Mouse (Mus musculus) forebrain, embryonic 12.5 days (tissue): Measurements from ENCODE around the gene Dll1. TPM values are rescaled to one million over a fixed set of nuclear protein-coding genes. Genes with fewer than 3 reads are reported as not detected.

Source experiments
- ATAC-seq: fragments of 200-750 bp; cut with Nextera tagmentation; 2 replicates; pipeline ENCODE4 v1.8.0; 2017; ENCODE audit warnings: moderate TSS enrichment; ENCODE audit not compliant: low FRiP score
- H3K27ac ChIP-seq: fragments of 300-500 bp; sonication (generic); 2 replicates; pipeline ENCODE4 v1.5.1; 2016; ENCODE audit warnings: mild to moderate bottlenecking
- H3K27me3 ChIP-seq: fragments of 300-500 bp; sonication (generic); 2 replicates; pipeline ENCODE4 v1.6.1; 2016; ENCODE audit warnings: mild to moderate bottlenecking
- H3K36me3 ChIP-seq: fragments of 300-500 bp; sonication (generic); replicated peaks from 2 replicates; pipeline ENCODE4 v1.6.1; 2016; ENCODE audit warnings: mild to moderate bottlenecking
- H3K4me1 ChIP-seq: fragments of 300-500 bp; sonication (generic); 2 replicates; pipeline ENCODE4 v1.6.1; 2016
- H3K4me2 ChIP-seq: fragments of 300-500 bp; sonication (generic); 2 replicates; pipeline ENCODE4 v1.6.1; 2016; ENCODE audit warnings: mild to moderate bottlenecking, moderate library complexity
- H3K4me3 ChIP-seq: fragments of 300-500 bp; sonication (generic); replicated peaks from 2 replicates; pipeline ENCODE4 v1.5.1; 2016; ENCODE audit warnings: mild to moderate bottlenecking
- H3K9ac ChIP-seq: fragments of 300-500 bp; sonication (generic); 2 replicates; pipeline ENCODE4 v1.6.1; 2016; ENCODE audit warnings: mild to moderate bottlenecking
- H3K9me3 ChIP-seq: fragments of 300-500 bp; sonication (generic); 2 replicates; pipeline ENCODE4 v1.6.1; 2016
- WGBS: fragments of 180-500 bp; shearing (Covaris S2); methylation state at CpG from one replicate; pipeline ENCODE4 v1.1.7; 2016; 5-methylcytosine and 5-hydroxymethylcytosine counted together
- polyA plus RNA-seq: library from polyadenylated mRNA; unstranded; fragments of >200 nt; fragmentation: Nextera tagmentation; extraction: Ambion mirVana; gene quantifications from 2 replicates; pipeline ENCODE4 v1.2.1, GENCODE M21; 2016

The Dll1 gene
- polyA plus RNA-seq, 1 experiment from 2014 or later = 89.3 TPM

GRCm38 (mm10) chr17:15395997-15396675 is 19.5 kb upstream of the Dll1 start, which contains the start of gene Fam120b:
Gene Fam120b (plus strand): TSS chr17:15396202.
- H3K4me1 ChIP-seq = peaks cover 33% of the 10 kb centered on the region
- peak within 1 kb of the TSS; percentile 74 for H3K9ac ChIP-seq
- H3K36me3 ChIP-seq = no peaks in the 10 kb centered on the region
- ATAC-seq = peak; percentile 98
- peak within 1 kb of the TSS; percentile 91 for H3K4me2 ChIP-seq
- no peaks in the 10 kb centered on the region for H3K9me3 ChIP-seq
- peak within 1 kb of the TSS; percentile 62 for H3K4me3 ChIP-seq
- H3K27me3 ChIP-seq = peaks cover 13% of the 10 kb centered on the region
- WGBS = 1% methylated on average over 31 of the region's 31 CpGs
- peak within 1 kb of the TSS; percentile 89 for H3K27ac ChIP-seq

GRCm38 (mm10) chr17:15389356-15389755 is 12.7 kb upstream of the Dll1 start:
- Histone ChIP-seq H3K27ac (no peak overlapping the region), H3K4me3 (no peak overlapping the region), H3K36me3 (no peaks in the 10 kb centered on the region), H3K4me1 (no peaks in the 10 kb centered on the region), H3K27me3 (peaks cover 13% of the 10 kb centered on the region), H3K9ac (no peak overlapping the region), H3K4me2 (no peak overlapping the region), H3K9me3 (no peaks in the 10 kb centered on the region)
- no peak for ATAC-seq
- WGBS = 83% methylated on average over 8 of the region's 8 CpGs

GRCm38 (mm10) chr17:15388892-15389291 is 12.2 kb upstream of the Dll1 start:
- no peak overlapping the region for H3K4me2 ChIP-seq
- no peaks in the 10 kb centered on the region for H3K9me3 ChIP-seq
- peaks cover 12% of the 10 kb centered on the region for H3K27me3 ChIP-seq
- no peak overlapping the region for H3K4me3 ChIP-seq
- H3K4me1 ChIP-seq = no peaks in the 10 kb centered on the region
- no peaks in the 10 kb centered on the region for H3K36me3 ChIP-seq
- no peak for ATAC-seq
- H3K27ac ChIP-seq = no peak overlapping the region
- no peak overlapping the region for H3K9ac ChIP-seq
- WGBS = 70% methylated on average over 4 of the region's 4 CpGs

- 0 out of 2 replicates have a peak, but pooled peaks cover 9% of the 10 kb centered on the region for H3K27me3 ChIP-seq
- no peak overlapping the region for H3K9ac ChIP-seq
- no peak overlapping the region for H3K27ac ChIP-seq
- H3K4me3 ChIP-seq = no peak overlapping the region
- ATAC-seq = no peak
- H3K4me2 ChIP-seq = no peak overlapping the region
- WGBS = 94% methylated on average over 5 of the region's 5 CpGs
- H3K9me3 ChIP-seq = no peaks in the 10 kb centered on the region
- H3K36me3 ChIP-seq = no peaks in the 10 kb centered on the region
- H3K4me1 ChIP-seq = peaks cover 46% of the 10 kb centered on the region
Observed at GRCm38 (mm10) chr17:15383360-15383759, 6.7 kb upstream of the Dll1 start.

GRCm38 (mm10) chr17:15381869-15382660 is 5.4 kb upstream of the Dll1 start:
- H3K36me3 ChIP-seq = no peaks in the 10 kb centered on the region
- H3K27ac ChIP-seq = peak overlapping the region; percentile 99
- no peak overlapping the region; the same call in 1 of the 2 replicates for H3K4me3 ChIP-seq
- H3K4me1 ChIP-seq = peaks cover 59% of the 10 kb centered on the region
- H3K9me3 ChIP-seq = no peaks in the 10 kb centered on the region
- H3K27me3 ChIP-seq = 0 out of 2 replicates have a peak, but pooled peaks cover 9% of the 10 kb centered on the region
- WGBS = 8% methylated on average over 7 of the region's 7 CpGs
- ATAC-seq = no peak
- H3K4me2 ChIP-seq = peak overlapping the region; percentile 90
- H3K9ac ChIP-seq = no peak overlapping the region

- WGBS = 2% methylated on average over 22 of the region's 22 CpGs
- Histone ChIP-seq H3K9ac (peak overlapping the region; percentile 61), H3K27me3 (0 out of 2 replicates have a peak, but pooled peaks cover 9% of the 10 kb centered on the region), H3K4me2 (peak overlapping the region; percentile 90), H3K36me3 (no peaks in the 10 kb centered on the region), H3K4me3 (peak overlapping the region; percentile 41), H3K9me3 (no peaks in the 10 kb centered on the region), H3K27ac (peak overlapping the region; percentile 99), H3K4me1 (peaks cover 61% of the 10 kb centered on the region)
- peak; percentile 42 for ATAC-seq
Observed at GRCm38 (mm10) chr17:15381092-15381860, 4.6 kb upstream of the Dll1 start.

GRCm38 (mm10) chr17:15380641-15381051 is 4.0 kb upstream of the Dll1 start:
- peak; percentile 59 for ATAC-seq
- peak overlapping the region; percentile 90 for H3K4me2 ChIP-seq
- H3K9ac ChIP-seq = peak overlapping the region; percentile 61
- 0% methylated on average over 27 of the region's 27 CpGs for WGBS
- H3K4me3 ChIP-seq = peak overlapping the region; percentile 41
- peak overlapping the region; percentile 99 for H3K27ac ChIP-seq
- H3K36me3 ChIP-seq = no peaks in the 10 kb centered on the region
- no peaks in the 10 kb centered on the region for H3K9me3 ChIP-seq
- H3K4me1 ChIP-seq = peaks cover 61% of the 10 kb centered on the region
- 0 out of 2 replicates have a peak, but pooled peaks cover 9% of the 10 kb centered on the region for H3K27me3 ChIP-seq

- no peak for ATAC-seq
- Histone ChIP-seq H3K27ac (peak overlapping the region; percentile 99), H3K4me3 (peak overlapping the region; percentile 41), H3K27me3 (0 out of 2 replicates have a peak, but pooled peaks cover 9% of the 10 kb centered on the region), H3K36me3 (no peaks in the 10 kb centered on the region), H3K4me2 (peak overlapping the region; percentile 90), H3K9ac (peak overlapping the region; percentile 61), H3K4me1 (peaks cover 61% of the 10 kb centered on the region), H3K9me3 (no peaks in the 10 kb centered on the region)
- WGBS = 5% methylated on average over 17 of the region's 17 CpGs
Observed at GRCm38 (mm10) chr17:15379741-15380526, 3.3 kb upstream of the Dll1 start.

GRCm38 (mm10) chr17:15378413-15379109 is 1.9 kb upstream of the Dll1 start:
- Histone ChIP-seq H3K27me3 (peaks cover 20% of the 10 kb centered on the region), H3K36me3 (peaks cover 3% of the 10 kb centered on the region; the same call in 1 of the 2 replicates), H3K9me3 (no peaks in the 10 kb centered on the region), H3K9ac (no peak overlapping the region), H3K4me1 (peaks cover 74% of the 10 kb centered on the region), H3K27ac (peak overlapping the region; percentile 99), H3K4me3 (0 out of 2 replicates have a peak overlapping the region, but pooled peaks have one; percentile 11), H3K4me2 (peak overlapping the region; percentile 90)
- ATAC-seq = no peak
- 1% methylated on average over 15 of the region's 15 CpGs for WGBS

- Histone ChIP-seq H3K4me2 (peak overlapping the region; percentile 90), H3K9ac (no peak overlapping the region), H3K4me1 (peaks cover 79% of the 10 kb centered on the region), H3K9me3 (no peaks in the 10 kb centered on the region), H3K27me3 (peaks cover 22% of the 10 kb centered on the region), H3K36me3 (peaks cover 9% of the 10 kb centered on the region), H3K4me3 (no peak overlapping the region; the same call in 1 of the 2 replicates), H3K27ac (peak overlapping the region; percentile 99)
- 0% methylated on average over 1 of the region's 1 CpGs for WGBS
- ATAC-seq = no peak
Observed at GRCm38 (mm10) chr17:15377901-15378300, 1.2 kb upstream of the Dll1 start.
